Mouse (Mus musculus) thymus, adult 2 months (tissue): ENCODE data around the gene Mterf2. TPM values are rescaled to one million over a fixed set of nuclear protein-coding genes. Genes with fewer than 3 reads are reported as not detected.

Experiments used
- DNase-seq: peaks from one replicate; pipeline ENCODE4 v3.0.0; 2021
- H3K27ac ChIP-seq: fragments of 200-500 bp; 2 replicates; pipeline ENCODE4 v1.5.1; 2012; ENCODE audit warnings: low read length, control low read depth; ENCODE audit not compliant: control insufficient read depth, insufficient read depth
- H3K27me3 ChIP-seq: fragments of 200-500 bp; 2 replicates; pipeline ENCODE4 v1.6.1; 2012; ENCODE audit warnings: mild to moderate bottlenecking, low read length, moderate library complexity, mixed read lengths; ENCODE audit not compliant: control insufficient read depth, insufficient read depth
- H3K36me3 ChIP-seq: fragments of 200-500 bp; 2 replicates; pipeline ENCODE4 v1.6.1; 2012; ENCODE audit warnings: mild to moderate bottlenecking, low read length, moderate library complexity; ENCODE audit not compliant: control insufficient read depth, insufficient read depth
- H3K4me1 ChIP-seq: fragments of 200-500 bp; replicated peaks from 2 replicates; pipeline ENCODE4 v1.6.1; 2012; ENCODE audit warnings: low read length; ENCODE audit not compliant: control insufficient read depth, insufficient read depth
- H3K4me3 ChIP-seq: fragments of 200-500 bp; 2 replicates; pipeline ENCODE4 v1.5.1; 2012; ENCODE audit warnings: mild to moderate bottlenecking, low read length, control low read depth, moderate library complexity; ENCODE audit not compliant: control insufficient read depth, insufficient read depth
- CTCF ChIP-seq: fragments of 200-500 bp; IDR thresholded peaks from 2 replicates; pipeline ENCODE4 v1.5.1; 2012; ENCODE audit warnings: mild to moderate bottlenecking, control low read depth, low read length, moderate library complexity, borderline replicate concordance; ENCODE audit not compliant: control insufficient read depth, poor library complexity, insufficient read depth; ENCODE audit errors: extremely low read depth
- POLR2A ChIP-seq: fragments of 200-500 bp; IDR thresholded peaks from 2 replicates; pipeline ENCODE4 v1.6.1; 2012; ENCODE audit warnings: mild to moderate bottlenecking, low read length, control low read depth, moderate library complexity; ENCODE audit not compliant: control insufficient read depth, poor library complexity, insufficient read depth; ENCODE audit errors: extremely low read depth
- WGBS: fragments of 180-500 bp; shearing (Covaris S2); methylation state at CpG from one replicate; pipeline ENCODE4 v1.1.7; 2018; 5-methylcytosine and 5-hydroxymethylcytosine counted together
- polyA plus RNA-seq: library from polyadenylated mRNA; depleted of rRNA; stranded (reverse); fragments of >200 nt; gene quantifications from 2 replicates; pipeline ENCODE4 v1.2.3, GENCODE M21; 2012

Gene Mterf2
- polyA plus RNA-seq, 1 experiment = 8.1 TPM

GRCm38 (mm10) chr10:85157451-85157850 lies 29.6 kb upstream of the Mterf2 start:
- Histone ChIP-seq H3K27ac (no peak overlapping the region), H3K4me1 (peaks cover 3% of the 10 kb centered on the region; the same call in 1 of the 2 replicates), H3K27me3 (no peaks in the 10 kb centered on the region), H3K4me3 (no peak overlapping the region), H3K36me3 (no peaks in the 10 kb centered on the region; the same call in 1 of the 2 replicates)
- DNase-seq = no peak
- 97% methylated on average over 7 of the region's 7 CpGs for WGBS
- TF ChIP-seq CTCF (no peak), POLR2A (no peak)

DNA sequence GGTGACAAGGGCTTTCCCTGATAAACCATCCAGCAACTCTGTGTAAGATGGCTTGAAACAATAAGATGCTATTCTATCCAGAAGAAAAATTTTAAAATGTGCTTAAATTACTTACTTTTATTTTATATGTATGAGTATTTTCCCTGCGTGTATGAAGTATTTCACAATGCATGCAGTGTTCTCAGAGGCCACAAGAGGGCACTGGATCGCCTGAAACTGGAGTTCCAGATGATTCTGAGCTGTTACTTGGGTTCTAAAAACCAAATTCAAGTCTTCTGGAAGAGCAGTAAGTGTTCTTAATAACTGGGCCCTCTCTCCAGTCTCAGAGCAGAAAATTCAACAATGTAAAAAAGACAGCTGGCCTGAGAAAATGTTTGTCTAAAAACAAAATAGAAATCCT lies 26.4 kb upstream of the Mterf2 start:
- DNase-seq = peak; percentile 75
- Histone ChIP-seq H3K4me3 (no peak overlapping the region), H3K27ac (no peak overlapping the region), H3K36me3 (peaks cover 11% of the 10 kb centered on the region), H3K4me1 (peaks cover 2% of the 10 kb centered on the region; the same call in 1 of the 2 replicates), H3K27me3 (no peaks in the 10 kb centered on the region)
- WGBS = 14% methylated on average over 2 of the region's 2 CpGs
- TF ChIP-seq POLR2A (no peak), CTCF (no peak)

DNA sequence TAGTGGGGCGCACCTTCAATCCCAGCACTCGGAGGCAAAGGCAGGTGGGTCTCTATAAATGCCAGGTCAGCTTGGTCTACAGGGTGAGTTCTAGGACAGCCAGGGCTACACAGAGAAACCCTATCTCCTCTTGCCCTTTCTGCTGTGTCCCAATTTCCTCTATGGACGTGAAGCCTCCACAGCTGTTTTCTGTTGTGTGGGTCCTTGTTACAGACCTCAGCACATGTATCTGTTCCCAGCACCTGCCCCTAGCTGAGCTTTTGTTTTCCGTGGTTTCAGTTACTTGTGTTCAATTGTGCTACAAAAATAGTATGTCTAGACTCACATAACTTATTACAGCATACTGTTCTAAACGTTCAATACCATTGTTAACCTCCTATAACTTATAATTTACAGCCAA lies 21.4 kb upstream of the Mterf2 start:
- Histone ChIP-seq H3K4me3 (no peak overlapping the region), H3K27ac (no peak overlapping the region), H3K4me1 (no peaks in the 10 kb centered on the region), H3K36me3 (peaks cover 38% of the 10 kb centered on the region), H3K27me3 (no peaks in the 10 kb centered on the region)
- no peak for DNase-seq
- no peak for TF ChIP-seq CTCF
- TF ChIP-seq POLR2A = no peak
- 81% methylated on average over 5 of the region's 5 CpGs for WGBS

GRCm38 (mm10) chr10:85146282-85146681 lies 18.5 kb upstream of the Mterf2 start:
- H3K27me3 ChIP-seq = no peaks in the 10 kb centered on the region
- DNase-seq = no peak
- no peaks in the 10 kb centered on the region for H3K4me1 ChIP-seq
- peaks cover 46% of the 10 kb centered on the region for H3K36me3 ChIP-seq
- no peak overlapping the region for H3K4me3 ChIP-seq
- 95% methylated on average over 14 of the region's 14 CpGs for WGBS
- TF ChIP-seq POLR2A (no peak), CTCF (no peak)
- H3K27ac ChIP-seq = no peak overlapping the region

GRCm38 (mm10) chr10:85141465-85141864 lies 13.6 kb upstream of the Mterf2 start:
- H3K4me3 ChIP-seq = no peak overlapping the region
- TF ChIP-seq POLR2A (no peak), CTCF (no peak)
- DNase-seq = no peak
- no peaks in the 10 kb centered on the region for H3K27me3 ChIP-seq
- H3K27ac ChIP-seq = no peak overlapping the region
- peaks cover 24% of the 10 kb centered on the region for H3K36me3 ChIP-seq
- WGBS = 94% methylated on average over 9 of the region's 9 CpGs
- no peaks in the 10 kb centered on the region for H3K4me1 ChIP-seq

DNA sequence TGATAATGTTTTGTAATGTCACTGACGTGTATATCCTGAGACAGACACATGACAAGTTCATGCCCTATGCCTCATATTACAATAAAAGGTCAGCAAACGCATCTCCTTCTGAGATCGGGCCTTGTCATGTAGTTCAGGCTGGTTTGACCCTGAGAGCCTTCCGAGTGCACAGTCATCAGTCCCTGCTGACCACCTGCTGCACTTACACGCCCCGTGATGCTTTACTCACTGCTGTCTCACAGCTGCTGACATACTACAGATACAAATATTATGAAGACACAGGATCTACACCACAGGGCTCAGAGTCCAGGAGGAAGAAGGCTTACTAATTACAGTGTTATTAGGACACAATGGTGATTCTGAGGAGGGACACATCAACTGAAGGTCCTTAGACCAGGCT lies 8.7 kb upstream of the Mterf2 start:
- Histone ChIP-seq H3K4me1 (no peaks in the 10 kb centered on the region), H3K4me3 (no peak overlapping the region), H3K27ac (no peak overlapping the region), H3K36me3 (peaks cover 13% of the 10 kb centered on the region), H3K27me3 (no peaks in the 10 kb centered on the region)
- WGBS = 98% methylated on average over 6 of the region's 6 CpGs
- TF ChIP-seq POLR2A (no peak), CTCF (no peak)
- DNase-seq = no peak

DNA sequence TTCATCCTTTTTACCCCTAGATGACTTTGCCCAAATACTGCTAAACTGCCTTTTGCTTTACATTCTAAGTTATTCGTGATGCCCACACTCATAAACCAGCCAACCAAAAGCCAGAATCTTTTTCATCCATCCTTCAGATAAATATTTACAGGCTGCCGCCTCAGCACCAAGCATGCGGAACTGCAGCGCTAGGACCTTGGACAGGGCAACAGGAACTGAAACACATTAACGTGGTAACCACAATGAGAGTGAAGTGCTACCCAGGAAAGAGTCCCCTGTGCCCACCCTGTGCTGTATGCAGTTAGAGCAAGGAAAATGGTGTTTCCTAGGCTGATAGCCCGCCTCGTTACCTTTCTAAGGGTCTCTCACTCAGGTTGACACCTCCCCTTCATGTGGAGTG lies 626 bp upstream of the Mterf2 start:
- H3K36me3 ChIP-seq = peaks cover 7% of the 10 kb centered on the region; the same call in 1 of the 2 replicates
- DNase-seq = peak; percentile 33
- no peaks in the 10 kb centered on the region for H3K27me3 ChIP-seq
- peaks cover 6% of the 10 kb centered on the region for H3K4me1 ChIP-seq
- no peak overlapping the region for H3K4me3 ChIP-seq
- no peak for TF ChIP-seq POLR2A
- no peak for TF ChIP-seq CTCF
- H3K27ac ChIP-seq = no peak overlapping the region
- 9% methylated on average over 7 of the region's 7 CpGs for WGBS
